Mouse (Mus musculus) heart, embryonic 16.5 days (tissue): Measurements from ENCODE around the gene Mrpl33. TPM values are rescaled to one million over a fixed set of nuclear protein-coding genes. Genes with fewer than 3 reads are reported as not detected.

Source experiments
- ATAC-seq: fragments of 200-750 bp; cut with Nextera tagmentation; replicated peaks from 2 replicates; pipeline ENCODE4 v1.8.0; 2017; ENCODE audit warnings: moderate number of reproducible peaks; ENCODE audit not compliant: insufficient read depth, low FRiP score; ENCODE audit errors: extremely low read depth
- H3K27ac ChIP-seq: fragments of 300-500 bp; sonication (generic); 2 replicates; pipeline ENCODE4 v1.5.1; 2014; ENCODE audit warnings: mild to moderate bottlenecking, low read length, control low read depth, moderate library complexity
- H3K27me3 ChIP-seq: fragments of 300-500 bp; sonication (generic); 2 replicates; pipeline ENCODE4 v1.6.1; 2014; ENCODE audit warnings: low read length, mixed read lengths; ENCODE audit not compliant: control insufficient read depth, insufficient read depth
- H3K36me3 ChIP-seq: fragments of 300-500 bp; sonication (generic); 2 replicates; pipeline ENCODE4 v1.6.1; 2014; ENCODE audit not compliant: control insufficient read depth, insufficient read depth
- H3K4me1 ChIP-seq: fragments of 300-500 bp; sonication (generic); 2 replicates; pipeline ENCODE4 v1.6.1; 2014; ENCODE audit warnings: low read length, mixed read lengths; ENCODE audit not compliant: control insufficient read depth, insufficient read depth
- H3K4me2 ChIP-seq: fragments of 300-500 bp; sonication (generic); 2 replicates; pipeline ENCODE4 v1.6.1; 2014; ENCODE audit warnings: low read depth, mild to moderate bottlenecking, control low read depth, low read length
- H3K4me3 ChIP-seq: fragments of 300-500 bp; sonication (generic); 2 replicates; pipeline ENCODE4 v1.5.1; 2014; ENCODE audit warnings: mild to moderate bottlenecking, control low read depth, low read length
- H3K9ac ChIP-seq: fragments of 300-500 bp; sonication (generic); 2 replicates; pipeline ENCODE4 v1.6.1; 2014; ENCODE audit warnings: low read length, control low read depth
- H3K9me3 ChIP-seq: fragments of 300-500 bp; sonication (generic); replicated peaks from 2 replicates; pipeline ENCODE4 v1.6.1; 2016; ENCODE audit warnings: low read length; ENCODE audit not compliant: control insufficient read depth
- WGBS: fragments of 180-500 bp; shearing (Covaris S2); extraction: QIAGEN DNeasy Blood & Tissue Kit; methylation state at CpG from one replicate; pipeline ENCODE4 v1.1.7; 2014; 5-methylcytosine and 5-hydroxymethylcytosine counted together
- polyA plus RNA-seq: library from polyadenylated mRNA; unstranded; fragments of >200 nt; fragmentation: Nextera tagmentation; extraction: Ambion mirVana; gene quantifications from 2 replicates; pipeline ENCODE4 v1.2.1, GENCODE M21; 2015

The Mrpl33 gene
- polyA plus RNA-seq, 1 experiment from 2014 or later: 409 TPM

DNA sequence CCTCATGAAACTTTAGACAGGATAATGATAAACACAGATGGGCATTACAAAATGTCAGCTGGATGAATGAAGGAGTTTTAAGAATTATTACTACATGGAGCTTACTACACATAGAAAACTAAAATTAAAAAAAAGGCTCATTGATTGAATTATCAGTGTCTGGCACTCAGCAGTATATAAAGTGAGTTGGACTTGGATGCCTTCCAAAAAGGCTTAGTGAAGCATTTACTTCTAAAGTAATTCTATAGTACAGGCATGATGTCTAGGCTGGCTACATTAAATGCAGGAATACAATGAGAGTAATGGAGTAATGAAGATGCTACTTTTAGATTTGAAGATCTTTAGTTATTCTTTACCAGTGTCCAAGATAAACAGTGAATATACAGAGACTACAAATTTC is 96.5 kb downstream of the Mrpl33 start:
- H3K9me3 ChIP-seq: no peaks in the 10 kb centered on the region
- no peaks in the 10 kb centered on the region for H3K27me3 ChIP-seq
- H3K4me2 ChIP-seq: no peak overlapping the region
- no peak overlapping the region for H3K9ac ChIP-seq
- no peaks in the 10 kb centered on the region for H3K36me3 ChIP-seq
- ATAC-seq: no peak
- H3K4me1 ChIP-seq: no peaks in the 10 kb centered on the region; the same call in none of the 2 replicates
- H3K4me3 ChIP-seq: no peak overlapping the region
- no peak overlapping the region for H3K27ac ChIP-seq

DNA sequence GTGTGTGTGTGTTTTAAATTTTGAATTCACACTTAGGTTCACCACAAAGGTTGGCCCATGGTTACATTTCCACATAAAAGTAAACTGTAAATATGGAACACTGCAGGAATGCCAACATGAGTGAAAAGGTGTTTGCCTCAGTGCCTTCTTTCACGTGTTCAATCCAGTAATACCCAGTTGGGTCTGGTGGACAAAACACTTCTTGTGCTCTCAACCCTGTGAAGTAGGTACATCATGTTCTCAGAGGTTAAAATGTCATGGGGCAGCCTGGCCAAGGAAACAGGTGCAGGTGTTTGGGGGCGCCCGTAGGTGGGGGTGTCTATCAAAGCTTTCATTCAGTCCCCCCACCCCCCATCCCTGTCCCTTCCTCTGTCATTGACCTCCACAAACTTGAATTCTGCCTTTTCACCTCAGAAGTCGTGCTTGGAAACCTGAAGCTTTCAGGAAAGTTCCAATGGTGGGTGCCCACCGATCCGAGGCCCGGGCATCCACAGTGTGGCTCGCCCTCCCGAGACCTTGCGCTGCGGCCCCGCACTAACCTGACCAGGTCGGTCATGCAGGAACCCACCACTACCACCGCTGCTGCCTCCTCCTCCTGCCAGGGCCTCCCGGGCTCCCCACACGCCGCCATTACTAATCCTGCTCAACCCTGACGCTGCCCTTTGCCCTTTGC is 100.4 kb downstream of the Mrpl33 start, which contains the start of gene Rbks:
Gene Rbks, minus strand, starts transcription at position 657 of the 673 bp plus-strand sequence.
- Histone ChIP-seq H3K9ac (peak within 1 kb of the TSS; percentile 80), H3K27me3 (no peaks in the 10 kb centered on the region), H3K4me3 (peak within 1 kb of the TSS; percentile 68), H3K9me3 (no peaks in the 10 kb centered on the region), H3K4me2 (peak within 1 kb of the TSS; percentile 71), H3K36me3 (0 out of 2 replicates have a peak, but pooled peaks cover 4% of the 10 kb centered on the region), H3K27ac (peak within 1 kb of the TSS; percentile 84), H3K4me1 (no peaks in the 10 kb centered on the region; the same call in none of the 2 replicates)
- WGBS: 7% methylated on average over 18 of the region's 18 CpGs
- ATAC-seq: no peak

GRCm38 (mm10) chr5:31697644-31698296 is 101.0 kb downstream of the Mrpl33 start, which contains the start of gene Babam2:
Babam2 (plus strand) TSS chr5:31697684.
- H3K9me3 ChIP-seq: no peaks in the 10 kb centered on the region
- H3K4me2 ChIP-seq: peak within 1 kb of the TSS; percentile 71
- H3K4me3 ChIP-seq: peak within 1 kb of the TSS; percentile 68
- peak within 1 kb of the TSS; percentile 84 for H3K27ac ChIP-seq
- H3K4me1 ChIP-seq: no peaks in the 10 kb centered on the region; the same call in none of the 2 replicates
- peak within 1 kb of the TSS; percentile 80 for H3K9ac ChIP-seq
- ATAC-seq: peak; percentile 94
- H3K36me3 ChIP-seq: 0 out of 2 replicates have a peak, but pooled peaks cover 6% of the 10 kb centered on the region
- WGBS: under 1% methylated on average over 71 of the region's 71 CpGs
- H3K27me3 ChIP-seq: no peaks in the 10 kb centered on the region

GRCm38 (mm10) chr5:31698297-31698726 is 101.6 kb downstream of the Mrpl33 start:
- 5% methylated on average over 16 of the region's 16 CpGs for WGBS
- peak; percentile 68 for ATAC-seq

DNA sequence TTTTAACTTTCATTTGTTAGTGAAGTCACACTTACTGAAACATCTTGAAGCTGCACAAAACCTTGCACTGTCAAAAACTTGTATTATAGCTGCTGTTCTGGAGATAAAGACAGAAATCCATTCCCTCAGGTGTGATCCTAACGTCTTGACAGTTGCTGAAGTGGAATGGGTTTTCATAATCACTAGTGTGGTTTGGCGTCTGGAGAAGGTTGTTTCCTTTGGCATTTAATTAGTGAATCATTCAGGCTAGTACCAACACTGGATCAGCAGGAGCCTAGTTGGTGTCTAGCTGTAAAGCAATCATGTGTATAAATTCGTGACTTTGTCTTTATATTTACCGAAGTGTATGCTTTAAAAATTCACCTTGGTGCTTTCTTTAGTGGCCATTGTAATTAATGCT is 102.2 kb downstream of the Mrpl33 start:
- no peaks in the 10 kb centered on the region for H3K27me3 ChIP-seq
- WGBS: 56% methylated on average over 4 of the region's 4 CpGs
- no peaks in the 10 kb centered on the region; the same call in none of the 2 replicates for H3K4me1 ChIP-seq
- no peak overlapping the region for H3K4me3 ChIP-seq
- H3K36me3 ChIP-seq: 0 out of 2 replicates have a peak, but pooled peaks cover 10% of the 10 kb centered on the region
- no peak overlapping the region for H3K9ac ChIP-seq
- H3K4me2 ChIP-seq: no peak overlapping the region
- H3K9me3 ChIP-seq: no peaks in the 10 kb centered on the region
- H3K27ac ChIP-seq: no peak overlapping the region
- no peak for ATAC-seq

More at GRCm38 (mm10) chr5:31698297-31698726, 101.6 kb downstream of the Mrpl33 start:
- Histone ChIP-seq H3K36me3 (0 out of 2 replicates have a peak, but pooled peaks cover 8% of the 10 kb centered on the region), H3K9me3 (no peaks in the 10 kb centered on the region), H3K27me3 (no peaks in the 10 kb centered on the region), H3K4me2 (peak overlapping the region; percentile 71), H3K27ac (peak overlapping the region; percentile 84), H3K9ac (peak overlapping the region; percentile 80), H3K4me3 (peak overlapping the region; percentile 68), H3K4me1 (no peaks in the 10 kb centered on the region; the same call in none of the 2 replicates)

DNA sequence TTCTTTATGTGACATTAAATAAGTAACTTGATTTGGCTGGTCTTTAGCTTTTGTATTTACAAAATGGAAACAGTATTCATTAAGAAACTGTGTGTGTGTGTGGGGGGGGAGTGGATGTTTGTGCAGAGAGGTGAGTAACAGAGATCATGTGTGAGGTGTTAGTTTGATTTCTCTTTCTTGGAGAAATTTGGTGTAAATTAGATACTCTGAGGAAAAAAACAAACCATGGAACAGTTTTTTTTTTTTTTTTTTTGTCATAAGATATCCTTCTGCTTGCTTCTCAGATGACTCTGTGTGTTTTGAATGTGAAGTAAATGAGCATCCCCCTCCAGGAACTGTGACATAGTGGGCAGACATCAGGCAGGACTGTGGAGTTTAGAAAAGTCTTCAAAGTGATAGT is 102.7 kb downstream of the Mrpl33 start:
- H3K4me3 ChIP-seq: no peak overlapping the region
- H3K36me3 ChIP-seq: 0 out of 2 replicates have a peak, but pooled peaks cover 10% of the 10 kb centered on the region
- no peak for ATAC-seq
- no peak overlapping the region for H3K27ac ChIP-seq
- H3K9ac ChIP-seq: no peak overlapping the region
- H3K4me2 ChIP-seq: no peak overlapping the region
- H3K4me1 ChIP-seq: no peaks in the 10 kb centered on the region; the same call in none of the 2 replicates
- H3K9me3 ChIP-seq: no peaks in the 10 kb centered on the region
- H3K27me3 ChIP-seq: no peaks in the 10 kb centered on the region

- ATAC-seq: no peak
- H3K36me3 ChIP-seq: peaks cover 15% of the 10 kb centered on the region; the same call in 1 of the 2 replicates
- no peaks in the 10 kb centered on the region for H3K27me3 ChIP-seq
- WGBS: 79% methylated on average over 5 of the region's 5 CpGs
- no peak overlapping the region for H3K27ac ChIP-seq
- H3K4me1 ChIP-seq: no peaks in the 10 kb centered on the region
- H3K4me2 ChIP-seq: no peak overlapping the region
- H3K9ac ChIP-seq: no peak overlapping the region
- no peaks in the 10 kb centered on the region for H3K9me3 ChIP-seq
- H3K4me3 ChIP-seq: no peak overlapping the region
Measured at GRCm38 (mm10) chr5:31704971-31705370, 108.2 kb downstream of the Mrpl33 start.

DNA sequence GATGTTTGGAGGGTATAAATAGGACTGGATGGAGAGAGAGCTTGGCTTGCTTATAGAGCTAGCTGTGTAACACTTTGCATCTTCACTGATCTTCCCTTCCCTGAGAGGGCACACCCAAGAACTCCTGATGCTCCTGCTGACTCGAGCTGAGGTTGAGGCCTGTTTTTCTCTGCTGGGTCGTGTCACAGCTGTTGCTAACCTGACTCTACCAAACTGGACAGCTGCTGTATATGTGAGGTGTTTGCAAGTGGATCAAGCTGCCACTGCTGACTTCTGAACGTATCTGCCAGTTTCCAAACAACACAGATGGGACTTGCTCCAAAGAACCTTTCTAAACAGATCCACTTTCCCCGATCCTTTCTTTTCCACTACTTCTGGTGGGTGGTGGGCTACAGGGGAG is 110.1 kb downstream of the Mrpl33 start:
- no peaks in the 10 kb centered on the region for H3K27me3 ChIP-seq
- no peak overlapping the region for H3K9ac ChIP-seq
- 75% methylated on average over 4 of the region's 4 CpGs for WGBS
- no peaks in the 10 kb centered on the region for H3K9me3 ChIP-seq
- H3K4me2 ChIP-seq: no peak overlapping the region
- peaks cover 17% of the 10 kb centered on the region for H3K36me3 ChIP-seq
- ATAC-seq: no peak
- no peak overlapping the region for H3K27ac ChIP-seq
- no peak overlapping the region for H3K4me3 ChIP-seq
- H3K4me1 ChIP-seq: no peaks in the 10 kb centered on the region

GRCm38 (mm10) chr5:31709389-31709788 is 112.7 kb downstream of the Mrpl33 start:
- Histone ChIP-seq H3K36me3 (peaks cover 8% of the 10 kb centered on the region), H3K9ac (no peak overlapping the region), H3K9me3 (no peaks in the 10 kb centered on the region), H3K4me3 (no peak overlapping the region), H3K4me1 (peaks cover 7% of the 10 kb centered on the region), H3K27ac (no peak overlapping the region), H3K27me3 (no peaks in the 10 kb centered on the region), H3K4me2 (no peak overlapping the region)
- ATAC-seq: no peak
- WGBS: 71% methylated on average over 1 of the region's 1 CpGs
